Mouse (Mus musculus): ENCODE results near the gene 1810013L24Rik. TPM values are rescaled to one million over a fixed set of nuclear protein-coding genes. Genes with fewer than 3 reads are reported as not detected.

The 1810013L24Rik gene
- total and polyA plus RNA-seq, 3 experiments: 27.1 to 47.7 (median 30.0) TPM

DNA sequence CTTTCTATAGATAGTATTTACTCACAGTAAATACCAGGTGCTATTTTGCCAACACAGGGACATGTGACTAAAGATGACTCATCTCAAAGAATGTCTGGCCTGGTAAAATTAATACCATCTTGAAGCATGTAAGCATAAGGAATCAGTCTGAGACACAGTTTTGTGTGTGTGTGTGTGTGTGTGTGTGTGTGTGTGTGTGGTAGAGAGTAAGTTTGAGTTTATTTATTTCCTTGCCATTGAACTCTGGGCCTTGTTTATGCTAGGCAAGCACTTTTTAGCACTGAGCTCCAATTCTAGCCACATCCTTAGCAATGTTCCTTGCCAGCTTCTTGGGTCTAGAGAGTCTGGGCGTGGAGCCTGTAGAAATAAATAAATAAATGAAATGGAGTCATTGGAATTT lies 20.0 kb downstream of the 1810013L24Rik start:
- Histone ChIP-seq H3K79me2 (replicated peaks; ENCODE audit: control insufficient read depth, extremely low read depth, insufficient read depth, poor library complexity, severe bottlenecking) (peaks cover 69% of the 10 kb centered on the region), H3K9ac (ENCODE audit: insufficient read depth, low read depth) (no peak overlapping the region), H3K36me3 (replicated peaks in 1 of 2; ENCODE audit: control insufficient read depth in 1 of 2, insufficient read depth in 1 of 2, low read length in 1 of 2) (peaks cover 53 to 88% of the 10 kb centered on the region in 2 experiments), H3K27ac (ENCODE audit: insufficient read depth, low read depth) (no peak overlapping the region), H3K4me2 (ENCODE audit: insufficient read depth, low read depth, poor library complexity, severe bottlenecking) (no peak overlapping the region), H3K9me3 (replicated peaks; ENCODE audit: low read length) (no peaks in the 10 kb centered on the region), H3K27me3 (replicated peaks) (no peaks in the 10 kb centered on the region), H3K4me1 (ENCODE audit: control insufficient read depth in 1 of 2, insufficient read depth in 2 of 2) (peaks cover 0 to 31% of the 10 kb centered on the region in 2 experiments; a peak in 3 of 4 replicates), H3K4me3 (replicated peaks in 1 of 3; ENCODE audit: low read depth in 2 of 3, low read length in 2 of 3, poor library complexity in 1 of 3) (no peak overlapping the region)
- TF ChIP-seq USF1 (IDR thresholded peaks at IDR 0.05; ENCODE audit: low read depth, low read length) (peak; percentile 7; the same call in 1 of the 2 replicates), MAFK (IDR thresholded peaks at IDR 0.05; ENCODE audit: insufficient replicate concordance, low read length) (0 out of 2 replicates have a peak, but pooled peaks have one; percentile 9), ZKSCAN1 (IDR thresholded peaks at IDR 0.05; ENCODE audit: borderline replicate concordance, low read depth, low read length) (no peak)
- no peak for DNase-seq (ENCODE audit: extremely low read depth)
- dilution Hi-C loops (cut with MboI; ENCODE audit: extremely low pct_ligation_motif_present, extremely low pct_unique_long_range_greater_than_20kb, low sequenced_read_pairs) (no loop called here), in situ Hi-C loops (cut with MboI; ENCODE audit: low pct_ligation_motif_present, low pct_unique_long_range_greater_than_20kb, low sequenced_read_pairs) (no loop called here)

DNA sequence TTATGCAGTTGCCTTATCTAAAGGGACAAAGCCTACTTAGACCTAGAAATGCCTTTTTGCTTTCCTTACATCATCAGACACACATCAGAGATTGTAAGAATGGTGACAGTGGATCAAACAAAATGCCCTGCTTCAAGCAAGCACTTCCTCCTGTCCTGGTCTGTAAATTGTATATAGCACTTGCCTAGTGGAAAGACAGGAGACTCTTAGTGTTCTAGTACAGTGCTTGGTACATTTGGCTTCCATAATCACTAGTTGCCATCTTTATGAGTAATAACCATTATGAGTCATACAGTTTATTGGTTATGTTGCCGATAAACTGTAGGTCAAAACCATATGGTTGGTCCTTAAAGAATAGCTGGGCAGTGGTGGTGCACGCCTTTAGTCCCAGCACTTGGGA lies 25.2 kb downstream of the 1810013L24Rik start:
- DNase-seq (ENCODE audit: extremely low read depth): no peak
- Histone ChIP-seq H3K9ac (ENCODE audit: insufficient read depth, low read depth) (no peak overlapping the region), H3K79me2 (replicated peaks; ENCODE audit: control insufficient read depth, extremely low read depth, insufficient read depth, poor library complexity, severe bottlenecking) (peaks cover 26% of the 10 kb centered on the region), H3K4me2 (ENCODE audit: insufficient read depth, low read depth, poor library complexity, severe bottlenecking) (no peak overlapping the region), H3K27ac (ENCODE audit: insufficient read depth, low read depth) (no peak overlapping the region), H3K9me3 (replicated peaks; ENCODE audit: low read length) (no peaks in the 10 kb centered on the region), H3K4me1 (ENCODE audit: control insufficient read depth in 1 of 2, insufficient read depth in 2 of 2) (peaks cover 0 to 6% of the 10 kb centered on the region in 2 experiments; a peak in 1 of 4 replicates), H3K27me3 (replicated peaks) (no peaks in the 10 kb centered on the region), H3K4me3 (replicated peaks in 1 of 3; ENCODE audit: low read depth in 2 of 3, low read length in 2 of 3, poor library complexity in 1 of 3) (no peak overlapping the region), H3K36me3 (replicated peaks in 1 of 2; ENCODE audit: control insufficient read depth in 1 of 2, insufficient read depth in 1 of 2, low read length in 1 of 2) (peaks cover 58 to 98% of the 10 kb centered on the region in 2 experiments)
- in situ Hi-C loops (cut with MboI; ENCODE audit: low pct_ligation_motif_present, low pct_unique_long_range_greater_than_20kb, low sequenced_read_pairs): loop anchor here (5.0 kb wide), 1 partner anchor 33 kb away; no protein-coding TSS in a partner anchor
- TF ChIP-seq NRF1 (IDR thresholded peaks at IDR 0.05; ENCODE audit: low read depth, low read length) (no peak), JUN (IDR thresholded peaks at IDR 0.05; ENCODE audit: insufficient read depth, low read depth, low read length) (no peak), MAX (IDR thresholded peaks at IDR 0.05; ENCODE audit: low read length) (no peak)
- dilution Hi-C loops (cut with MboI; ENCODE audit: extremely low pct_ligation_motif_present, extremely low pct_unique_long_range_greater_than_20kb, low sequenced_read_pairs): no loop called here

DNA sequence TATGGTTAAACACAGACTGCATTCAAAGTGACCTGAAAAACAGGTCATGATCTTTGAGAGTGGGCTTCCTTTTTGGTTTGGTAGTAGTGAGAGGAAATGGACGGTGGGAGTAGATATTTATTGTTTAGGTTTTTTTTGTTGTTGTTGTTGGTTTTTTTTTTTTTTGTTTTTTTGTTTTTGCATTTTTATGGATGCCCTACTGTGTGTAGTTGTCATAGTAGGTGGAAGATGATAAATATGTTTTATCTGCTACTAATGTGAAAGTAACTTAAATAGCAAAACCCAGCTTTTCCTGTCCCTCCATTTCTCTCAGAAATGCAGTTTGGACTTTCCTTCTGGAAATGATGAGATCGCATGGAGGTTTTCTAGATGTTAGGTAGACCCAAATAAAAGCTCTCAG lies 26.9 kb downstream of the 1810013L24Rik start:
- Histone ChIP-seq H3K4me1 (ENCODE audit: control insufficient read depth in 1 of 2, insufficient read depth in 2 of 2) (peaks cover 0 to under 1% of the 10 kb centered on the region in 2 experiments; a peak in 1 of 4 replicates), H3K27ac (ENCODE audit: insufficient read depth, low read depth) (no peak overlapping the region), H3K27me3 (replicated peaks) (no peaks in the 10 kb centered on the region), H3K9ac (ENCODE audit: insufficient read depth, low read depth) (no peak overlapping the region), H3K36me3 (replicated peaks in 1 of 2; ENCODE audit: control insufficient read depth in 1 of 2, insufficient read depth in 1 of 2, low read length in 1 of 2) (peaks cover 59 to 96% of the 10 kb centered on the region in 2 experiments), H3K9me3 (replicated peaks; ENCODE audit: low read length) (no peaks in the 10 kb centered on the region), H3K79me2 (replicated peaks; ENCODE audit: control insufficient read depth, extremely low read depth, insufficient read depth, poor library complexity, severe bottlenecking) (peaks cover 17% of the 10 kb centered on the region), H3K4me2 (ENCODE audit: insufficient read depth, low read depth, poor library complexity, severe bottlenecking) (no peak overlapping the region), H3K4me3 (replicated peaks in 1 of 3; ENCODE audit: low read depth in 2 of 3, low read length in 2 of 3, poor library complexity in 1 of 3) (no peak overlapping the region)
- in situ Hi-C loops (cut with MboI; ENCODE audit: low pct_ligation_motif_present, low pct_unique_long_range_greater_than_20kb, low sequenced_read_pairs) (loop anchor here (5.0 kb wide), 1 partner anchor 35 kb away; no protein-coding TSS in a partner anchor), dilution Hi-C loops (cut with MboI; ENCODE audit: extremely low pct_ligation_motif_present, extremely low pct_unique_long_range_greater_than_20kb, low sequenced_read_pairs) (no loop called here)
- peak; percentile 52 for TF ChIP-seq ZKSCAN1 (IDR thresholded peaks at IDR 0.05; ENCODE audit: borderline replicate concordance, low read depth, low read length)
- TF ChIP-seq TBP (conservative IDR thresholded peaks at IDR 0.05; ENCODE audit: low read depth, low read length): no peak
- no peak for DNase-seq (ENCODE audit: extremely low read depth)
